Mouse (Mus musculus) heart, embryonic 14.5 days (tissue): ENCODE results near the gene Prrc2a. TPM values are rescaled to one million over a fixed set of nuclear protein-coding genes. Genes with fewer than 3 reads are reported as not detected.

Experiments used
- ATAC-seq: fragments of 200-750 bp; cut with Nextera tagmentation; 2 replicates; pipeline ENCODE4 v1.8.0; 2017; ENCODE audit warnings: low read depth, moderate TSS enrichment; ENCODE audit not compliant: insufficient number of reproducible peaks, insufficient read depth, low FRiP score
- H3K27ac ChIP-seq, 2 experiments: fragments of 200-500 bp in 1 of 2; fragments of 300-500 bp in 1 of 2; sonication (generic) in 1 of 2; replicated peaks in 1 of 2; 2 replicates each; pipeline ENCODE4 v1.5.1; 2012 to 2014; ENCODE audit warnings: low read depth in 2 of 2, low read length in 2 of 2, control low read depth in 1 of 2, mild to moderate bottlenecking in 1 of 2, mixed read lengths in 1 of 2; ENCODE audit not compliant: control insufficient read depth in 1 of 2, insufficient read depth in 1 of 2
- H3K27me3 ChIP-seq: fragments of 300-500 bp; sonication (generic); 2 replicates; pipeline ENCODE4 v1.6.1; 2014; ENCODE audit warnings: mild to moderate bottlenecking, low read length, control low read depth; ENCODE audit not compliant: control insufficient read depth, insufficient read depth
- H3K36me3 ChIP-seq: fragments of 300-500 bp; sonication (generic); 2 replicates; pipeline ENCODE4 v1.6.1; 2014; ENCODE audit warnings: mild to moderate bottlenecking, control low read depth, low read length, mixed read lengths; ENCODE audit not compliant: control insufficient read depth, insufficient read depth
- H3K4me1 ChIP-seq, 2 experiments: fragments of 200-500 bp in 1 of 2; fragments of 300-500 bp in 1 of 2; sonication (generic) in 1 of 2; 2 replicates each; pipeline ENCODE4 v1.6.1; 2012 to 2014; ENCODE audit warnings: low read length in 2 of 2, control low read depth in 1 of 2, mixed read lengths in 1 of 2; ENCODE audit not compliant: control insufficient read depth in 2 of 2, insufficient read depth in 2 of 2
- H3K4me2 ChIP-seq: fragments of 300-500 bp; sonication (generic); 2 replicates; pipeline ENCODE4 v1.6.1; 2014; ENCODE audit warnings: mild to moderate bottlenecking, low read length
- H3K4me3 ChIP-seq, 2 experiments: fragments of 200-500 bp in 1 of 2; fragments of 300-500 bp in 1 of 2; sonication (generic) in 1 of 2; 2 replicates each; pipeline ENCODE4 v1.5.1; 2012 to 2014; ENCODE audit warnings: low read length in 2 of 2, mild to moderate bottlenecking in 2 of 2, control low read depth in 1 of 2, low read depth in 1 of 2, moderate library complexity in 1 of 2; ENCODE audit not compliant: control insufficient read depth in 1 of 2, insufficient read depth in 1 of 2
- H3K9ac ChIP-seq: fragments of 300-500 bp; sonication (generic); 2 replicates; pipeline ENCODE4 v1.6.1; 2014; ENCODE audit warnings: mild to moderate bottlenecking, low read length
- H3K9me3 ChIP-seq: fragments of 300-500 bp; sonication (generic); 2 replicates; pipeline ENCODE4 v1.6.1; 2016; ENCODE audit warnings: low read length, control low read depth; ENCODE audit not compliant: control insufficient read depth
- WGBS: fragments of 180-500 bp; shearing (Covaris S2); extraction: QIAGEN DNeasy Blood & Tissue Kit; methylation state at CpG from one replicate; pipeline ENCODE4 v1.1.7; 2014; 5-methylcytosine and 5-hydroxymethylcytosine counted together
- polyA plus RNA-seq: library from polyadenylated mRNA; unstranded; fragments of >200 nt; fragmentation: Nextera tagmentation; extraction: Ambion mirVana; gene quantifications from 2 replicates; pipeline ENCODE4 v1.2.1, GENCODE M21; 2014

Prrc2a gene
- polyA plus RNA-seq, 1 experiment from 2014 or later: 138 TPM

DNA sequence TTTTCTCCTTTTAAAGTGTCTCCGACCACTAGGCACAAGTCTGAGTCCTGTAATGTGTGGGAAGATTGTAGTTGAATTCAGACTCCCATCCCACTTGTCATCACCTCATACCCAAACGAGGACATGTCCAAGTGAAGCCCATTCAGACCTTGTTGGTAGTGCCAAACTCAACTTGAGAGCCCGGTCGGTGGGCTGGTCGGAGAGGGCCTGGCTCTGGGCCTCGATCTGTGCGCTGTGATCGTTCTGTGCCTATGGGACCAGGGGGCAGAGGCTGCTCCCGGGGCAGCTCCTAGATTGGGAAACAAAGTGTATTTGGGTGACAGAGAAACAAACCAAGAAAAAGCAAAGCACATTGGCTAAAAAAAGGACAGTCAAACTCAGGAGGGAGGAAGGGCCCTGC is 11.6 kb downstream of the Prrc2a start:
- WGBS: 63% methylated on average over 9 of the region's 9 CpGs
- Histone ChIP-seq H3K9me3 (no peaks in the 10 kb centered on the region), H3K27ac (no peak overlapping the region), H3K4me2 (no peak overlapping the region), H3K36me3 (peaks cover 99% of the 10 kb centered on the region), H3K27me3 (no peaks in the 10 kb centered on the region), H3K4me3 (no peak overlapping the region), H3K9ac (no peak overlapping the region), H3K4me1 (no peaks in the 10 kb centered on the region)
- no peak for ATAC-seq

DNA sequence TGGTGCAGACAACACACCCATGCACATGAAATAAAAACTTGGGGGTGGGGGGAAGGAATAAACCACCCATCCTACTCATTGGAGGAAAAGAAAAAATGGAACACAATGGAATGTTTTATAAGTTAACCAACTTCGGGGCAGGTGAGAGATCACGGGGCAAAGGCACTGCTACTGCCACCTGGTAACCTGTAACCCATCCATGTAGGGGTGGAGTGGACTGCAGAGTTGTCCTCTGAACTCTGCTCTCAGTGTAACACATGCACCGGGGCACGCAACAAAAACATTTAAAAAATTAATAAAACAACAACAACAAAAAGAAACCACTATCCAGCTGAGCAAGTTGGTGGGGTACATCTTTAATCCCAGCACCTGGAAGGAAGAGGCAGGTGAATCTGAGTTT is 12.6 kb downstream of the Prrc2a start:
- H3K9ac ChIP-seq: no peak overlapping the region
- no peaks in the 10 kb centered on the region for H3K9me3 ChIP-seq
- no peaks in the 10 kb centered on the region for H3K27me3 ChIP-seq
- no peak overlapping the region for H3K27ac ChIP-seq
- H3K36me3 ChIP-seq: peaks cover 99% of the 10 kb centered on the region
- H3K4me2 ChIP-seq: no peak overlapping the region
- no peaks in the 10 kb centered on the region for H3K4me1 ChIP-seq
- ATAC-seq: no peak
- no peak overlapping the region for H3K4me3 ChIP-seq
- WGBS: 98% methylated on average over 4 of the region's 4 CpGs

DNA sequence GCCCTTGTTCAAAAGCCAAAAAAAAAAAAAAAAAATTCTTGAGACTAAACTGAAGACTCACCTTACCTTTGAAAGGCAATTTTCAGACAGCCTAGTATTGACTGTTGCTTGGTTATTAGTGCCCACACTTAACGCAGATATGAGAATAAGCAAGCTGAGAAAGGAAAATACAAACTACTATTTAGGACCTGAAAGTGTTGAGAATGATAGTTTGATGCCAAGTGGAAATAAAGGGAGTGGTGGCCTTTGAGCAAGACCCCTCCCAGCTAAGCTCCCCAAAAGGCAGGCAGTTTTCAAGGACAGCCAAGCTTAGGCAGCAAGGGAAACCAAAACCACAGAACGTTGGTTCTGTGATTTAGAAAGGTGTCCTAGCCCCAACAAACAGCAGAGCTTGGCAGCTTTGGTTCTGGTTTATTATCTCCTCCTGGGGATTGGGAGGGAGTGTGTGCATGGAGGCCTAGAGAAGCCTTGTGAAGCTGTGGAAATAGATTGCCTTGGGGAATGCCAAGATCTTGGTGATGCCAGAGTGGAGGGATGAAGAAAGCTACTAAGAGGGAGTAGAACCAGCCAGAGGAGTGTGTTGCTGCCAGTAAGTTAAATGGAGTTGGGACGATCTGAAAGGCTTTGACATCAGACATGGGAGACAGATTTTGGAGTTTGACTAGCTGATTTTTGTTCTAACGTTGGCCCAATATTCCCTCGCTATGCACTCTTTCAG is 16.6 kb downstream of the Prrc2a start:
- no peak overlapping the region for H3K9ac ChIP-seq
- no peak for ATAC-seq
- 74% methylated on average over 5 of the region's 5 CpGs for WGBS
- no peaks in the 10 kb centered on the region for H3K4me1 ChIP-seq
- no peaks in the 10 kb centered on the region for H3K27me3 ChIP-seq
- H3K27ac ChIP-seq: no peak overlapping the region
- no peak overlapping the region for H3K4me2 ChIP-seq
- 0 out of 2 replicates have a peak, but pooled peaks cover 2% of the 10 kb centered on the region for H3K9me3 ChIP-seq
- peaks cover 99% of the 10 kb centered on the region for H3K36me3 ChIP-seq
- no peak overlapping the region for H3K4me3 ChIP-seq

DNA sequence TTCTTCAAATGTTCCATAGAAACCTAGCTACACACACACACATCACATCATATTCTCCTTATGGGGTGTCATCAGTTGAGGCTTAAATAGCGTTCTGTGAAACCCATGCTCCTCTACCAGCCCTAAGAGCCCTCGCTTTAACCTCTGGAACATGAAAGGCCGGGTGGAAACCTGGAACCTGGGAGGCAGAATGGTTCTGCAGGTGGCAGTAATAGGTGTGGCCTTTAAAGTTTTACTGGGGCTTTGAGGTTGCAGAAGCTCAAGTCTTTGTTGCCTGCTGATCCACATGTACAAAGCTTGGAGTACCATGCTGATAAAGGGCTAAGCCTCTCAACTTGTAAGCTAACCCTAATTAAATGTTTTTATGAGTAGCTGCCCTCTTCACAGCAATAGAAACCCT is 17.3 kb downstream of the Prrc2a start:
- Histone ChIP-seq H3K9ac (no peak overlapping the region), H3K9me3 (0 out of 2 replicates have a peak, but pooled peaks cover 2% of the 10 kb centered on the region), H3K4me2 (no peak overlapping the region), H3K4me3 (no peak overlapping the region), H3K27ac (no peak overlapping the region), H3K27me3 (no peaks in the 10 kb centered on the region), H3K4me1 (no peaks in the 10 kb centered on the region), H3K36me3 (peaks cover 99% of the 10 kb centered on the region)
- ATAC-seq: no peak
- WGBS: 61% methylated on average over 3 of the region's 3 CpGs

- H3K4me1 ChIP-seq: no peaks in the 10 kb centered on the region
- H3K4me3 ChIP-seq: no peak overlapping the region
- no peaks in the 10 kb centered on the region for H3K27me3 ChIP-seq
- no peak overlapping the region for H3K27ac ChIP-seq
- H3K36me3 ChIP-seq: peaks cover 99% of the 10 kb centered on the region
- 82% methylated on average over 5 of the region's 5 CpGs for WGBS
- H3K9ac ChIP-seq: no peak overlapping the region
- 0 out of 2 replicates have a peak, but pooled peaks cover 2% of the 10 kb centered on the region for H3K9me3 ChIP-seq
- no peak for ATAC-seq
- no peak overlapping the region for H3K4me2 ChIP-seq
Observed at GRCm38 (mm10) chr17:35146139-35146538, 18.6 kb downstream of the Prrc2a start.

- H3K4me3 ChIP-seq: no peak overlapping the region
- H3K27me3 ChIP-seq: no peaks in the 10 kb centered on the region
- no peak overlapping the region for H3K27ac ChIP-seq
- peaks cover 96% of the 10 kb centered on the region for H3K36me3 ChIP-seq
- no peak for ATAC-seq
- peaks cover 2 to 4% of the 10 kb centered on the region in 2 experiments; a peak in 3 of 4 replicates for H3K4me1 ChIP-seq
- WGBS: 88% methylated on average over 6 of the region's 6 CpGs
- H3K9ac ChIP-seq: no peak overlapping the region
- no peak overlapping the region for H3K4me2 ChIP-seq
- 0 out of 2 replicates have a peak, but pooled peaks cover 2% of the 10 kb centered on the region for H3K9me3 ChIP-seq
Observed at GRCm38 (mm10) chr17:35141971-35142370, 22.7 kb downstream of the Prrc2a start.

DNA sequence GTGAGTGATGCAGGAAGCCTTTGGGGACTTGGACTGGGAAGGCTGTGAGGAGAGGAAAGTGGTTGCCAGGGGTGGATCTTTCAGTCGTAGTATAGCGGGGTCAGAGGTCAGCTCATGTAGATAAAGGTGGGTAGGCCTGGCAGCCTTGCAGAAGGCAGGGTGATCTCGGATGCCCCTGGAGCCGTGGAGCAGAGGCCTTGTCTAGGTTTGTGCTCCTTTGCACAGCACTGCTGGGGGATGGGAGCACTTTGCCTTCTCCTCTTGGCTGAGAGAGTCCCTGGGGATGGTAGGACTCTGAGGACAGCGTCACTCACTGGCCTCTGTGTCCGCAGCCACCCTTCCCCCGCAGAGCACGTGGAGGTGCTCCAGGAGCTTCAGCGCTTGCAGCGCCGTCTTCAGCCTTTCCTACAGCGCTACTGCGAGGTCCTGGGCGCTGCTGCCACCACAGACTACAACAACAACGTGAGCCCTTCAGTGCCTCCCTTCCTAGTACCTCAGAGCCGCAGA is 24.2 kb downstream of the Prrc2a start:
- H3K4me1 ChIP-seq: peaks cover 4 to 13% of the 10 kb centered on the region in 2 experiments; a peak in 3 of 4 replicates
- no peak overlapping the region for H3K9ac ChIP-seq
- no peak for ATAC-seq
- H3K27me3 ChIP-seq: no peaks in the 10 kb centered on the region
- H3K4me3 ChIP-seq: no peak overlapping the region
- no peak overlapping the region for H3K4me2 ChIP-seq
- H3K9me3 ChIP-seq: 0 out of 2 replicates have a peak, but pooled peaks cover 2% of the 10 kb centered on the region
- no peak overlapping the region for H3K27ac ChIP-seq
- H3K36me3 ChIP-seq: peaks cover 82% of the 10 kb centered on the region
- 71% methylated on average over 16 of the region's 16 CpGs for WGBS
